Mouse (Mus musculus) thymus, postnatal 4 days (tissue): ENCODE data around the gene Gm47996.
"Not testable (repeated sequence)": the region's sequence is repeated elsewhere in the genome, so short reads cannot be mapped to it uniquely, and the experiment has no call there.

Experiments used
- DNase-seq: peaks from one replicate; pipeline ENCODE4 v3.0.0; 2021

Gm47996 gene

GRCm38 (mm10) chr1:151209824-151210355 lies at the start of gene Gm47996:
Gm47996 (plus strand) TSS chr1:151210131.
- peak; percentile 28 for DNase-seq

- no peak for DNase-seq
Measured at GRCm38 (mm10) chr1:151166031-151166430, 43.9 kb upstream of the Gm47996 start.

- DNase-seq = peak; percentile 28
Measured at GRCm38 (mm10) chr1:151167297-151168047, 42.5 kb upstream of the Gm47996 start.

GRCm38 (mm10) chr1:151168637-151169036 lies 41.3 kb upstream of the Gm47996 start:
- DNase-seq = no peak

- no peak for DNase-seq
Measured at GRCm38 (mm10) chr1:151171572-151172461, 38.1 kb upstream of the Gm47996 start.

- peak; percentile 23 for DNase-seq
Measured at GRCm38 (mm10) chr1:151177030-151177936, 32.6 kb upstream of the Gm47996 start.

GRCm38 (mm10) chr1:151177937-151178271 lies 32.0 kb upstream of the Gm47996 start:
- DNase-seq = peak; percentile 20

- no peak for DNase-seq
Measured at GRCm38 (mm10) chr1:151178505-151179083, 31.3 kb upstream of the Gm47996 start.

- no peak for DNase-seq
Measured at GRCm38 (mm10) chr1:151180167-151180566, 29.8 kb upstream of the Gm47996 start.

- not testable (repeated sequence) for DNase-seq
Measured at GRCm38 (mm10) chr1:151182266-151182665, 27.7 kb upstream of the Gm47996 start, which contains the start of gene Gm47985. Gm47985 (plus strand) TSS chr1:151182537.

GRCm38 (mm10) chr1:151186186-151186585 lies 23.7 kb upstream of the Gm47996 start:
- DNase-seq = not testable (repeated sequence)

- not testable (repeated sequence) for DNase-seq
Measured at GRCm38 (mm10) chr1:151186879-151187424, 23.0 kb upstream of the Gm47996 start.

GRCm38 (mm10) chr1:151188469-151188868 lies 21.5 kb upstream of the Gm47996 start:
- no peak for DNase-seq

GRCm38 (mm10) chr1:151192075-151192474 lies 17.9 kb upstream of the Gm47996 start, which contains the start of gene Gm8947:
Gm8947 (plus strand) TSS chr1:151192376.
- DNase-seq = not testable (repeated sequence)

- not testable (repeated sequence) for DNase-seq
Measured at GRCm38 (mm10) chr1:151192739-151193138, 17.2 kb upstream of the Gm47996 start.

- not testable (repeated sequence) for DNase-seq
Measured at GRCm38 (mm10) chr1:151195986-151196385, 13.9 kb upstream of the Gm47996 start.

- not testable (repeated sequence) for DNase-seq
Measured at GRCm38 (mm10) chr1:151196690-151197089, 13.2 kb upstream of the Gm47996 start.

- not testable (repeated sequence) for DNase-seq
Measured at GRCm38 (mm10) chr1:151198120-151198519, 11.8 kb upstream of the Gm47996 start, which contains the start of gene Gm47995. Gm47995 (plus strand) TSS chr1:151198448.

- not testable (repeated sequence) for DNase-seq
Measured at GRCm38 (mm10) chr1:151200620-151201019, 9.3 kb upstream of the Gm47996 start.

GRCm38 (mm10) chr1:151202771-151203170 lies 7.2 kb upstream of the Gm47996 start:
- DNase-seq = not testable (repeated sequence)

GRCm38 (mm10) chr1:151203818-151204217 lies 6.1 kb upstream of the Gm47996 start, which contains the start of gene 3110040M04Rik:
3110040M04Rik (plus strand) TSS chr1:151204121.
- not testable (repeated sequence) for DNase-seq
